Mouse (Mus musculus): ENCODE results near the gene Tfeb.

DNA sequence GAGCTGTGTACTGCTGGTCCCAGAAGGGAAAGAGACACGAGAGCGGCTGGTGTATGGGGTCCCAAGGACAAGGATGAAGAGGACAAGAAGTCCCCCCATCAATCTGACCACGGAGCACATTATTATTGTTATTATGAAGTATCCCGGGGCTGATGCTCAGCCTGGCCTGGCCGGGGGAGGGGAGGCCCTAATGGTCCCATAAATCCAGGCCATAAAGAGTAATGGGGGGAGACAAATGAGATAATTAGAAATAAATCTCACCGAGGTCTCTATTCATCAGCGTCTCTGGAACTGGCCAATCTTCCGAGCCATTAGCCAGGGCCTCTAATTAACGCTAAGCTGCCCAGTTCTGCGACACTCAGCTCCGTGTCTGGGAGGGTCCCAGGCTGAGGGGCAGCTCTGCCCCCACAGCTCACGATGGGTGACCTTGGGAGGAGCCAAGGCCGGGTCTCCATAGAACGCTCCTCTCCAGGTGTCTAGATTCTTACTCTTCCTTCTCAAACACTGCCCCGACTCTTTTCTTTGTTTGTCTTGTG is 74.5 kb downstream of the Tfeb start:
- TF ChIP-seq EP300 (IDR thresholded peaks at IDR 0.05; ENCODE audit: low read depth) = no peak
- TF ChIP-seq CTCF (IDR thresholded peaks at IDR 0.05; ENCODE audit: low read depth) = no peak

All from liver, postnatal 0 days (tissue).